Mouse (Mus musculus): ENCODE data around the gene Ppp2r1b.

DNA sequence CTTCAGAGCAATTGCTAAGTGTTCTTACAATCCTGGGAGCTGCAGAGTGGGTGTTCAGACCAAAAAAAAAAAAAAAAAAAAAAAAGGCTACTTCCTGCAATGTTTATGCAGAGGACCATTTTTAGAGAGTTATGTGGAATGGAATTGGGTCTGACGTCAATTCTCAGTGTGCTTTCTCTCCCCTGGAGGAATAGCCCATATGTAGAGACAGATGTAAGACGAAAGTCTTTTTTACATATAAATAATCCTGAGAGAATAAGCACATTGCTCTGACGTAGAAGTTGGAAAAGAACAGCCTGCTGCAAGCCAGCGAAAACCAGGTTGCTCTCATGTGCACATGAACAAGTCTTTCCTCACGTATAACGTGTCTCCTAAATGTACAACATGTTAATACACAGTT is 25.4 kb upstream of the Ppp2r1b start:
- TF ChIP-seq MAX (IDR thresholded peaks at IDR 0.05; ENCODE audit: low read length) (no peak), POLR2A (IDR thresholded peaks at IDR 0.05; ENCODE audit: low read depth, low read length) (no peak), MEF2A (IDR thresholded peaks at IDR 0.05; ENCODE audit: borderline replicate concordance, low read depth, low read length) (no peak)
